Mouse (Mus musculus) MEL (cell line): ENCODE measurements around the gene Sh2d6. TPM values are rescaled to one million over a fixed set of nuclear protein-coding genes. Genes with fewer than 3 reads are reported as not detected.

Source experiments
- DNase-seq: peaks from one replicate; pipeline ENCODE4 v3.0.0; 2011; ENCODE audit warnings: low read depth, low spot score
- H3K27ac ChIP-seq: 2 replicates; pipeline ENCODE4 v1.5.1; 2012; ENCODE audit warnings: low read depth, mild to moderate bottlenecking, control low read depth, low read length, moderate library complexity; ENCODE audit not compliant: control insufficient read depth
- H3K27me3 ChIP-seq, 2 experiments: fragments of 150-350 bp in 1 of 2; sonication (generic) in 1 of 2; 2 replicates each; pipeline ENCODE4 v1.6.1; 2012; ENCODE audit warnings: low read length in 2 of 2, mild to moderate bottlenecking in 2 of 2, improper control_type of control experiment in 1 of 2, moderate library complexity in 1 of 2; ENCODE audit not compliant: insufficient read depth in 2 of 2, control insufficient read depth in 1 of 2
- H3K36me3 ChIP-seq, 2 experiments: 2 replicates each; pipeline ENCODE4 v1.6.1; 2012 to 2014; ENCODE audit warnings: low read length in 2 of 2, improper control_type of control experiment in 1 of 2, inconsistent platforms in 1 of 2, mild to moderate bottlenecking in 1 of 2; ENCODE audit not compliant: insufficient read depth in 2 of 2, control insufficient read depth in 1 of 2
- H3K4me1 ChIP-seq, 2 experiments: fragments of 150-350 bp in 1 of 2; sonication (generic) in 1 of 2; 2 replicates each; pipeline ENCODE4 v1.6.1; 2012; ENCODE audit warnings: low read length in 2 of 2, improper control_type of control experiment in 1 of 2, mild to moderate bottlenecking in 1 of 2; ENCODE audit not compliant: insufficient read depth in 2 of 2, control insufficient read depth in 1 of 2
- H3K4me3 ChIP-seq, 2 experiments: fragments of 150-350 bp in 1 of 2; sonication (generic) in 1 of 2; 2 replicates each; pipeline ENCODE4 v1.5.1; 2012; ENCODE audit warnings: low read depth in 2 of 2, low read length in 2 of 2, mild to moderate bottlenecking in 2 of 2, moderate library complexity in 2 of 2, control low read depth in 1 of 2, improper control_type of control experiment in 1 of 2; ENCODE audit not compliant: control insufficient read depth in 1 of 2, insufficient read depth in 1 of 2
- H3K79me2 ChIP-seq: 2 replicates; pipeline ENCODE4 v1.6.1; 2012; ENCODE audit warnings: mild to moderate bottlenecking, low read length, moderate library complexity; ENCODE audit not compliant: control insufficient read depth, poor library complexity, insufficient read depth
- H3K9ac ChIP-seq: 2 replicates; pipeline ENCODE4 v1.6.1; 2012; ENCODE audit warnings: low read depth, mild to moderate bottlenecking, control low read depth, low read length, moderate library complexity; ENCODE audit not compliant: control insufficient read depth, poor library complexity, severe bottlenecking
- H3K9me3 ChIP-seq: fragments of 150-350 bp; sonication (generic); replicated peaks from 2 replicates; pipeline ENCODE4 v1.6.1; 2012; ENCODE audit warnings: mild to moderate bottlenecking, low read length, improper control_type of control experiment, moderate library complexity; ENCODE audit not compliant: insufficient read depth
- BHLHE40 ChIP-seq: IDR thresholded peaks from 2 replicates; pipeline ENCODE4 v1.6.1; 2012; ENCODE audit warnings: low read depth, mild to moderate bottlenecking, inconsistent platforms, low read length, improper control_type of control experiment, borderline replicate concordance
- CHD1 ChIP-seq: IDR thresholded peaks from 2 replicates; pipeline ENCODE4 v1.6.1; 2012; ENCODE audit warnings: low read depth, mild to moderate bottlenecking, inconsistent platforms, low read length, improper control_type of control experiment
- CHD2 ChIP-seq: IDR thresholded peaks from 2 replicates; pipeline ENCODE4 v1.6.1; 2011; ENCODE audit warnings: low read length, improper control_type of control experiment
- CTCF ChIP-seq, 3 experiments: IDR thresholded peaks in 2 of 3; conservative IDR thresholded peaks in 1 of 3; 2 replicates each; pipeline ENCODE4 v1.5.1; 2011 to 2012; ENCODE audit warnings: low read length in 3 of 3, low read depth in 2 of 3, mild to moderate bottlenecking in 2 of 3, improper control_type of control experiment in 1 of 3, inconsistent platforms in 1 of 3, mixed read lengths in 1 of 3, moderate library complexity in 1 of 3; ENCODE audit not compliant: control insufficient read depth in 1 of 3, insufficient read depth in 1 of 3, poor library complexity in 1 of 3, severe bottlenecking in 1 of 3
- E2F4 ChIP-seq: IDR thresholded peaks from 2 replicates; pipeline ENCODE4 v1.6.1; 2011; ENCODE audit warnings: low read depth, low read length, improper control_type of control experiment, borderline replicate concordance
- ELF1 ChIP-seq: IDR thresholded peaks from 2 replicates; pipeline ENCODE4 v1.6.1; 2014; ENCODE audit warnings: low read depth, mild to moderate bottlenecking, inconsistent platforms, low read length, improper control_type of control experiment, moderate library complexity
- EP300 ChIP-seq, 2 experiments: IDR thresholded peaks; 2 replicates each; pipeline ENCODE4 v1.6.1; 2011; ENCODE audit warnings: improper control_type of control experiment in 2 of 2, low read length in 2 of 2, low read depth in 1 of 2, mild to moderate bottlenecking in 1 of 2
- ETS1 ChIP-seq: IDR thresholded peaks from 2 replicates; pipeline ENCODE4 v1.6.1; 2012; ENCODE audit warnings: low read depth, mild to moderate bottlenecking, inconsistent platforms, low read length, improper control_type of control experiment, moderate library complexity
- GABPA ChIP-seq: IDR thresholded peaks from 2 replicates; pipeline ENCODE4 v1.6.1; 2012; ENCODE audit warnings: low read depth, mild to moderate bottlenecking, inconsistent platforms, low read length, improper control_type of control experiment, moderate library complexity
- GATA1 ChIP-seq: IDR thresholded peaks from 2 replicates; pipeline ENCODE4 v1.6.1; 2011; ENCODE audit warnings: low read depth, low read length, improper control_type of control experiment
- JUND ChIP-seq: IDR thresholded peaks from 2 replicates; pipeline ENCODE4 v1.6.1; 2011; ENCODE audit warnings: low read depth, mild to moderate bottlenecking, improper control_type of control experiment, low read length
- KAT2A ChIP-seq: conservative IDR thresholded peaks from 2 replicates; pipeline ENCODE4 v1.6.1; 2012; ENCODE audit warnings: low read depth, low read length, improper control_type of control experiment, inconsistent platforms
- MAFK ChIP-seq: IDR thresholded peaks from 2 replicates; pipeline ENCODE4 v1.6.1; 2011; ENCODE audit warnings: low read depth, mild to moderate bottlenecking, low read length, improper control_type of control experiment, borderline replicate concordance
- MAX ChIP-seq: IDR thresholded peaks from 2 replicates; pipeline ENCODE4 v1.6.1; 2011; ENCODE audit warnings: low read length, improper control_type of control experiment
- MAZ ChIP-seq: IDR thresholded peaks from 2 replicates; pipeline ENCODE4 v1.6.1; 2012; ENCODE audit warnings: low read depth, mild to moderate bottlenecking, inconsistent platforms, low read length, improper control_type of control experiment
- MEF2A ChIP-seq: IDR thresholded peaks from 2 replicates; pipeline ENCODE4 v1.6.1; 2014; ENCODE audit warnings: low read depth, mild to moderate bottlenecking, inconsistent platforms, low read length, improper control_type of control experiment; ENCODE audit not compliant: poor library complexity, insufficient replicate concordance, severe bottlenecking; ENCODE audit errors: extremely low read depth
- MYB ChIP-seq: IDR thresholded peaks from 2 replicates; pipeline ENCODE4 v1.6.1; 2011; ENCODE audit warnings: mild to moderate bottlenecking, low read depth, low read length, improper control_type of control experiment
- MYC ChIP-seq: IDR thresholded peaks from 2 replicates; pipeline ENCODE4 v1.6.1; 2011; ENCODE audit warnings: low read depth, mild to moderate bottlenecking, low read length, improper control_type of control experiment, moderate library complexity
- NELFE ChIP-seq: IDR thresholded peaks from 2 replicates; pipeline ENCODE4 v1.6.1; 2011; ENCODE audit warnings: low read depth, low read length, improper control_type of control experiment
- NRF1 ChIP-seq: IDR thresholded peaks from 2 replicates; pipeline ENCODE4 v1.6.1; 2014; ENCODE audit warnings: low read depth, mild to moderate bottlenecking, inconsistent platforms, low read length, improper control_type of control experiment, moderate library complexity; ENCODE audit not compliant: poor library complexity, insufficient read depth, severe bottlenecking
- POLR2A ChIP-seq, 2 experiments: IDR thresholded peaks; 2 replicates each; pipeline ENCODE4 v1.6.1; 2011 to 2012; ENCODE audit warnings: low read length in 2 of 2, mild to moderate bottlenecking in 2 of 2, control low read depth in 1 of 2, improper control_type of control experiment in 1 of 2, low read depth in 1 of 2, moderate library complexity in 1 of 2; ENCODE audit not compliant: control insufficient read depth in 1 of 2, insufficient read depth in 1 of 2, poor library complexity in 1 of 2
- POLR2AphosphoS2 ChIP-seq: IDR thresholded peaks from 2 replicates; pipeline ENCODE4 v1.6.1; 2011; ENCODE audit warnings: low read length, improper control_type of control experiment
- POLR2AphosphoS5 ChIP-seq: IDR thresholded peaks from 2 replicates; pipeline ENCODE4 v1.6.1; 2012; ENCODE audit warnings: low read depth, borderline replicate concordance, mild to moderate bottlenecking, inconsistent platforms, low read length, moderate library complexity, mixed read lengths
- RAD21 ChIP-seq: IDR thresholded peaks from 2 replicates; pipeline ENCODE4 v1.6.1; 2011; ENCODE audit warnings: mild to moderate bottlenecking, low read depth, low read length, improper control_type of control experiment
- RCOR1 ChIP-seq: IDR thresholded peaks from 2 replicates; pipeline ENCODE4 v1.6.1; 2012; ENCODE audit warnings: low read depth, mild to moderate bottlenecking, inconsistent platforms, low read length, improper control_type of control experiment
- SIN3A ChIP-seq: IDR thresholded peaks from 2 replicates; pipeline ENCODE4 v1.6.1; 2012; ENCODE audit warnings: low read length, improper control_type of control experiment, inconsistent platforms
- SMC3 ChIP-seq: IDR thresholded peaks from 2 replicates; pipeline ENCODE4 v1.6.1; 2011; ENCODE audit warnings: low read depth, low read length, improper control_type of control experiment
- TAL1 ChIP-seq: IDR thresholded peaks from 2 replicates; pipeline ENCODE4 v1.6.1; 2012; ENCODE audit warnings: mild to moderate bottlenecking, inconsistent platforms, low read length, moderate library complexity, mixed read lengths
- TBP ChIP-seq: IDR thresholded peaks from 2 replicates; pipeline ENCODE4 v1.8.0; 2011; ENCODE audit warnings: low read depth, low read length, improper control_type of control experiment
- TCF12 ChIP-seq: IDR thresholded peaks from 2 replicates; pipeline ENCODE4 v1.6.1; 2014; ENCODE audit warnings: low read depth, mild to moderate bottlenecking, inconsistent platforms, low read length, improper control_type of control experiment, moderate library complexity
- UBTF ChIP-seq: IDR thresholded peaks from 2 replicates; pipeline ENCODE4 v1.6.1; 2012; ENCODE audit warnings: low read depth, mild to moderate bottlenecking, inconsistent platforms, low read length, improper control_type of control experiment, moderate library complexity, borderline replicate concordance; ENCODE audit not compliant: insufficient read depth
- USF1 ChIP-seq: IDR thresholded peaks from 2 replicates; pipeline ENCODE4 v1.6.1; 2014; ENCODE audit warnings: low read depth, mild to moderate bottlenecking, inconsistent platforms, low read length, improper control_type of control experiment, moderate library complexity
- USF2 ChIP-seq, 2 experiments: IDR thresholded peaks; 2 replicates each; pipeline ENCODE4 v1.6.1; 2011 to 2012; ENCODE audit warnings: improper control_type of control experiment in 2 of 2, low read length in 2 of 2, borderline replicate concordance in 1 of 2, inconsistent platforms in 1 of 2, low read depth in 1 of 2, mild to moderate bottlenecking in 1 of 2; ENCODE audit not compliant: insufficient read depth in 1 of 2
- ZC3H11A ChIP-seq: IDR thresholded peaks from 2 replicates; pipeline ENCODE4 v1.6.1; 2012; ENCODE audit warnings: low read depth, mild to moderate bottlenecking, inconsistent platforms, low read length, improper control_type of control experiment
- ZKSCAN1 ChIP-seq: IDR thresholded peaks from 2 replicates; pipeline ENCODE4 v1.6.1; 2012; ENCODE audit warnings: low read depth, mild to moderate bottlenecking, inconsistent platforms, low read length, improper control_type of control experiment, moderate library complexity
- ZMIZ1 ChIP-seq: IDR thresholded peaks from 2 replicates; pipeline ENCODE4 v1.6.1; 2012; ENCODE audit warnings: low read depth, mild to moderate bottlenecking, inconsistent platforms, low read length, improper control_type of control experiment, moderate library complexity
- ZNF384 ChIP-seq: IDR thresholded peaks from 2 replicates; pipeline ENCODE4 v1.6.1; 2012; ENCODE audit warnings: low read depth, mild to moderate bottlenecking, inconsistent platforms, low read length, improper control_type of control experiment
- polyA plus RNA-seq, 2 experiments: library from polyadenylated mRNA; stranded (reverse) in 1 of 2; unstranded in 1 of 2; fragments of >175 nt in 1 of 2; fragments of >200 nt in 1 of 2; gene quantifications; 2 replicates each; pipeline versions ENCODE4 v1.2.1 to v1.2.4; 2012; ENCODE audit warnings: low replicate concordance in 2 of 2, low read depth in 1 of 2; ENCODE audit not compliant: insufficient read length in 2 of 2, insufficient read depth in 1 of 2, missing spikeins in 1 of 2
- total RNA-seq: library from RNA; depleted of rRNA; stranded (reverse); fragments of 300-350 nt; gene quantifications from 2 replicates; pipeline ENCODE4 v1.2.3, GENCODE M21; 2012

Gene Sh2d6
- total and polyA plus RNA-seq, 3 experiments: 0.17 TPM; not detected in 2

- no peaks in the 10 kb centered on the region; the same call in 1 of the 2 replicates for H3K79me2 ChIP-seq
- H3K27ac ChIP-seq: peak overlapping the region; percentile 44; the same call in 1 of the 2 replicates
- H3K9me3 ChIP-seq: no peaks in the 10 kb centered on the region
- H3K27me3 ChIP-seq: no peaks in the 10 kb centered on the region
- peak overlapping the region; percentile 79 for H3K9ac ChIP-seq
- peaks cover 0 to 13% of the 10 kb centered on the region in 2 experiments; a peak in 2 of 4 replicates for H3K36me3 ChIP-seq
- H3K4me3 ChIP-seq: peak overlapping the region; percentile 65 to 75
- DNase-seq: peak; percentile 96
- peaks cover 0 to 21% of the 10 kb centered on the region in 2 experiments; a peak in 2 of 4 replicates for H3K4me1 ChIP-seq
- TF ChIP-seq MAZ: peak; percentile 86
- peak; percentile 76 for TF ChIP-seq POLR2AphosphoS2
- TF ChIP-seq RAD21: no peak
- no peak for TF ChIP-seq ZC3H11A
- TF ChIP-seq MEF2A: no peak
- TF ChIP-seq SIN3A: peak; percentile 88
- TF ChIP-seq CTCF (IDR thresholded peaks at IDR 0.05 in 2 of 3, conservative IDR thresholded peaks at IDR 0.05 in 1 of 3; ENCODE audit: control insufficient read depth in 1 of 3, insufficient read depth in 1 of 3, low read depth in 2 of 3, low read length in 3 of 3, poor library complexity in 1 of 3, severe bottlenecking in 1 of 3): no peak
- 0 out of 2 replicates have a peak, but pooled peaks have one; percentile 47 for TF ChIP-seq TBP
- no peak for TF ChIP-seq ZNF384
- no peak for TF ChIP-seq ZMIZ1
- TF ChIP-seq MAFK: no peak
- TF ChIP-seq MYC: 0 out of 2 replicates have a peak, but pooled peaks have one; percentile 55
- peak; percentile 30; the same call in 1 of the 2 replicates for TF ChIP-seq MAX
- no peak for TF ChIP-seq POLR2AphosphoS5
- TF ChIP-seq ELF1: peak; percentile 91
- no peak for TF ChIP-seq USF2 (IDR thresholded peaks at IDR 0.05; ENCODE audit: borderline replicate concordance in 1 of 2, insufficient read depth in 1 of 2, low read depth in 1 of 2, low read length in 2 of 2)
- TF ChIP-seq BHLHE40: no peak
- peak in 1 of 2 experiments; percentile 21; a peak in 1 of 4 replicates for TF ChIP-seq EP300 (IDR thresholded peaks at IDR 0.05; ENCODE audit: low read depth in 1 of 2, low read length in 2 of 2)
- TF ChIP-seq UBTF: no peak
- peak; percentile 81 for TF ChIP-seq NELFE
- no peak for TF ChIP-seq ETS1
- peak; percentile 48; the same call in 1 of the 2 replicates for TF ChIP-seq NRF1
- peak; percentile 65 for TF ChIP-seq CHD2
- peak; percentile 92 for TF ChIP-seq KAT2A
- TF ChIP-seq MYB: no peak
- no peak for TF ChIP-seq SMC3
- no peak for TF ChIP-seq CHD1
- TF ChIP-seq RCOR1: 0 out of 2 replicates have a peak, but pooled peaks have one; percentile 7
- no peak for TF ChIP-seq ZKSCAN1
- peak; percentile 45; the same call in 1 of the 2 replicates for TF ChIP-seq TCF12
- TF ChIP-seq TAL1: no peak
- no peak for TF ChIP-seq GABPA
- TF ChIP-seq USF1: peak; percentile 43; the same call in 1 of the 2 replicates
- no peak for TF ChIP-seq GATA1
- no peak for TF ChIP-seq JUND
- peak; percentile 84 to 88 for TF ChIP-seq POLR2A (IDR thresholded peaks at IDR 0.05; ENCODE audit: control insufficient read depth in 1 of 2, insufficient read depth in 1 of 2, low read depth in 1 of 2, low read length in 2 of 2, poor library complexity in 1 of 2)
- TF ChIP-seq E2F4: no peak
These were observed 17.1 kb upstream of the Sh2d6 start for GRCm38 (mm10) chr6:72538562-72539031.
